Mouse (Mus musculus) left cerebral cortex, postnatal 14 days (tissue): ENCODE measurements around the gene Mc3r. TPM values are rescaled to one million over a fixed set of nuclear protein-coding genes. Genes with fewer than 3 reads are reported as not detected.
A peak's percentile ranks its signal among the peaks of the same experiment; 100 is the strongest.

Experiments used
- DNase-seq, 2 experiments: peaks; one replicate each; pipeline ENCODE4 v3.0.0; 2021 to 2022; ENCODE audit warnings: low spot score in 2 of 2, mixed read lengths in 1 of 2
- intact Hi-C: fragments of 180-260 bp; cut with DNase I; formaldehyde crosslinking; loops from one replicate; pipeline ENCODE4 v1.15.1; 2025
- long read RNA-seq, 2 experiments: library from polyadenylated mRNA; stranded (forward); transcript quantifications; one replicate each; pipeline ENCODE4 v2.0.0; 2021
- total RNA-seq, 2 experiments: library from RNA; stranded (reverse); gene quantifications; 2 replicates each; pipeline ENCODE4 v1.2.3; 2021

Gene Mc3r
- under 1 TPM; 0.13 to 0.44 TPM for total RNA-seq
- long read RNA-seq, experiment 1: 0 reads
- long read RNA-seq, experiment 2: 0 reads

DNA sequence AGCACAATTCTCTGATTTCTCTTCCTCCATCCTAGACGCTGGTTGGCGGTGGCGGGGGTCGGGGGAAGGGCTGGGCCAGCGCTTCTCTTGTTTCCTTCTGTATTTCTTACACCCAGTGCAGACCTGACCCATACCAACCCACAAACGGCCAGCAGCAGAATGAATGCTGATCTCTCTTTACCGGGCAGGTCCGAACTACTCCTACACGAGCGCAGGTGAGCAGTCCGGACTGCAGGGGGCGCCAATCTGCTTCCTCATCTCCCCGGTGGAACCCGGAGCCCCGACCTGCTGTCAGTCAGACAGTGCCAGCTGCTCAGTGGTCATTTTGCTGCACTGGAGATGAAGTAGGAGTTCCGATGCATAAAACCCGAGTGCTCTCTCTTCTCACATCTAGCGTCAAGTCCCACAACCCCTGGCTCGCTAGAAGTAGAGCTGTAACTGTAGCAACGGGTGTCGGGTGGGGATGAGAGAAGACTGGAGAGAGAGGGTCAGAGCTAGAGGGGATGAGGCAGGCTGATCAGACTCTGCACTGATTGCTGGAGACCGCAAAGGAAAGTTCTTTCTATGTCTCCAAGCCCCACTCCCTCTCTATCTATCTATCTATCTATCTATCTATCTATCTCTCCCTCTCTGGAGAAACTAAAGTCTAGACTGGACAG, at the start of gene Mc3r:
TSS of gene Mc3r (plus strand) at position 387 of the 659 bp plus-strand sequence.
- intact Hi-C loops: loop anchor here (1.0 kb wide), 1 partner anchor 81 kb away; no protein-coding TSS in a partner anchor
- DNase-seq: peak; percentile 58 to 75

DNA sequence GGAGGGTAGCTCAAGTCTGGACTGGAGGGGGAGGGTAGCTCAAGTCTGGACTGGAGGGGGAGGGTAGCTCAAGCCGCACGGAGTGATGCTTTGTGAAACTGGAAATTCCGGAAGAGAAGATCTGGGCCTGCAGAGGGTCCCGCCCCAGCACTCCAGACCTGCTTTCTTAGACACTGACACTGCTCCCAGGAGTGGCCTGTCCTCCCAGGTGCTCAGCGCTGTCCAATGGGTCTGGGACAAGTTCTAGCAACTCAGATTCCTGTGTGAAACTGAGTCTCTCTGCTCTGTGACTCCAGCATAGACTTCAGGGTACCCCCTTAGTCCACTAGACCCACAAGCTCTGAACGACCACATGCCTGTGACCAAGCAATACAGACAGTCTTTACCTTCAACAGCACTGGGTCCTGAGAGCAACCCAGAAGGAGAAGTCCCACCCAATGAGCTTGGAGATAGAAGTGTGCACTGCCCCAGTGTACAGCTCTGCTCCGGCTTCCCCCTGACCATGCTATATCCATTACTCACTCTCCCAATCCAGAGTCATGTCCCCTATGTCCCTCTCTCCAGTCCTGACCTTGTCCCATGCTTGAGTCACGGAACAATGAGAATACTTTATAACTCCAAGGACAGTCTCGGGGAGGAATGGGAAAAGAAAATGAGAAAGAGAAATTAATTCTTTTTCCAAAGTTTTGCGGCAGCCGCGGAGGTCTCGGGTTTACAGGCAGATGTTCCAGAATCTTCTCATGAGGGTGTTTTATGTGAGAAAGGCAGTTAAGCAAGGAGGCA, 46.1 kb upstream of the Mc3r start:
- intact Hi-C loops: no loop called here
- DNase-seq: no peak

DNA sequence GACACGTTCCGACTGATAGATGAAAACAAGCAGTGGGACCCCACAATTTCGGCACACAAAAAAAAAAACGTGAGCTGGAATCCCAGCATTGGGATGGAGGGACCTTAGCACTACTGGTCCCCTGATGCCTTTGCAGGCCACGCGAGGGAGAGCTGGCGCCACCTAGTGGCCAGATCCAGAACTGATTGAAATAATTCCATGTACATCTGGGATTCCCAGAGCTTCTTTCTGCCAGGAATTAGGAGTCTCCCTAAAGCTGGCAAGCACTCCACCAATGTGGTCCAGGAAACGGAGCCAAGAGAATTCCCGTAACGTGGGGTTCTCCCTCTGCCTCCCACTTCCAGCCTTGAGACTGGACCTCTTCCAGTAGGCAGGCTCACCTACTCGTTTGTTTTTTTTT, 41.3 kb upstream of the Mc3r start:
- DNase-seq: peak; percentile 96
- intact Hi-C loops: loop anchor here (5.0 kb wide), 2 partner anchors 165 to 715 kb away; partner anchors contain the start of gene Cbln4

DNA sequence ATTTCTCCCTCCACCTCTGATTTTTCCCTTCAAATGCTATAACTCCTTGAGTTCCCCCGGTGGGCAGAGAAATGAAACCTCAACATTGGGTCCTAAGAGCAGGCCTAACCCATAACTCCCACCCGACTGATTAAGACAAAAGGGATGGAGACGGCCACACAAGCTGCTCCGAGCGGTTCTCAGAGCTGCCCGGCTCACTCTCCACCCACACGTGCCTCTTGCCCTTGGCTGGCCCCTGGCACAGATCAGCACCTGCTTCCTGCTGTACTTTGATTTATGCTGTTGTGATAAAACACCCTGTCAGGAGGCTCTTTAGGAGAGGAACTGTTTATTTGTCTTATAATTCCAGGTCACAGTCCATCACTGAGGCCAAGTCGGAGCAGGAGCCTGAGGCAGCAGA, 34.8 kb upstream of the Mc3r start:
- intact Hi-C loops: no loop called here
- DNase-seq: no peak

DNA sequence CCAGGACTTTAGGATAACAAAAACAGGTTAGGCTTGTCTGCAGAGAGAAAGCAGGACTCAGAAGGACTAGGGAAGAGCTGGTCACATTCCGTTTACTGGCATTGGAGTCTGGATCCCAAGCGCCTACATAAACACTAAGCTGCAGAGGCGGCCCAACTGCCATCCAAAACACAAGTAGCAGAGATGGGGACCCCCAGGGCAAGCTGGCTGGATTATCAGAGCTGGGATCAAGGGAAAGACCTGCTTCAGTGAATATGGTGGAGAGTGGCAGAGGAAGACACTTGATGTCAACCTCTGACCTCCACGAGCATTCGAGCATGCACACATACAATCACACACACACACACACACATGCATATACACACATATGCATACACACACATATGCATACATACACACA, 34.0 kb upstream of the Mc3r start:
- intact Hi-C loops: no loop called here
- no peak for DNase-seq

DNA sequence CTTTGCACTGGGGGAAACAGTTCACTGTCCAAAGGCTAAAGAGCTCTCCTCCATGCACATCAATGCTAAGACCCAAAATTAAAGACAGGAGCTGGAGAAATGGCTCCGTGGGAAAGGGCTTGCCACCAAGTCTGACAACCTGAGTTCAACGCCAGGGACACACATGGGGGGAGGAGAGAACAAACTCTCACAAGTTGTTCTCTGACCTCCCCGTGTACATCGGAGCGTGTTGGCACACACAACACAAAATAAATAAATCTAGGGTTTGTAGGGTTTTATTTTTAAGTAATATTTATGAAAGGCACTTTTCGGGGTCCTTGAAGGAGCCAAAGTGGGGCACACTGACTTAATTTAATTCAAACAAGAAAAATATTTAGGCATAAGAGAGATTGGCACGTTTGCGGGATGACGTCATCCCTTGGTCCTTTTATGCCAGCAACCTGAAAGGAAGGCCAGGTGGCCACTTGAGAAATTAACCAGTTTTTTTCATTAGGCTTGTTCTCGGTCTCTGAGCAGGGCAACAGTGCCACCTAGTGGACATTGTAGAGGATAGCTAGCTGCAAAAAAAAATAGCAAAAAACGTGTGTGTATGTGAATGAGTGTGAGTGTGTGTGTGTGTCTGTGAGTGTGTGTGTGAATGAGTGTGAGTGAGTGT, 32.7 kb upstream of the Mc3r start:
- intact Hi-C loops: loop anchor here (1.0 to 5.0 kb wide), 3 partner anchors 1303 to 1693 kb away; no protein-coding TSS in a partner anchor

DNA sequence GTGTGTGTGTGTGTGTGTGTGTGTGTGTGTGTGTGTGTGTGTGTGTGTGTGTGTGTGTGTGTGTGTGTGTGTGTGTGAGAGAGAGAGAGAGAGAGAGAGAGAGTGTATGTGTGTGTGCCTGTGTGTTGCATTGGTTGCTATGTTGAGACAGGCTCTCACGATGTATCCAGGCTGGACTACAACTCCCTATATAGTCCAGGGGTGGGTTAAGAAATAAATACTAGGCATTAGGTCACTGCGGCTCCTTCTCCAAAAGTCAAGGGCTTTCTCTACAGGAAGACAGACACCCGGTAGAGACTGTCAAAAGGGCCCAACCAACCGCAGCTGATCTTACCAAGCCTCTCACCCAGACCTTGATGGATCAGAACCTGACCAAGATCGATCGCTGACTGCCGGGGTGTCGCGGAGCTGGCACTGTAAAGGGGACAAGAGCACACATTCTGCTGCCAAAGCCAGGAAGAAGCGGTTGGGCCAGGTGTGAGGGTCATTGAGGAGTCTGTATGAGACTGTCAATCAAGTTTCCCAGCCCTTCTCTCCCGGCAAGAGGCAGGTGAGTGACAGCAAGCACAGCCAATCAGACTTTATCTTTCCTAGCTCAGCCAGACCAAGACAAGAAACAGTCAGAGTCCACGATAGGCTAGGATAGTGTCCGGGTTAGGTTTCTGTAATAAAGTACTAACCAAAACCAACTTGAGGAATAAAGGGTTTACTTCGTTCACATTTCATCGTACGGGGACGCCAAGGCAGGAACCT, 32.0 kb upstream of the Mc3r start:
- intact Hi-C loops: loop anchor here (1.0 to 5.0 kb wide), 3 partner anchors 1304 to 1694 kb away; no protein-coding TSS in a partner anchor
- DNase-seq: no peak

More for the DNA sequence above, 32.7 kb upstream of the Mc3r start:
- DNase-seq: peak; percentile 54 to 62

DNA sequence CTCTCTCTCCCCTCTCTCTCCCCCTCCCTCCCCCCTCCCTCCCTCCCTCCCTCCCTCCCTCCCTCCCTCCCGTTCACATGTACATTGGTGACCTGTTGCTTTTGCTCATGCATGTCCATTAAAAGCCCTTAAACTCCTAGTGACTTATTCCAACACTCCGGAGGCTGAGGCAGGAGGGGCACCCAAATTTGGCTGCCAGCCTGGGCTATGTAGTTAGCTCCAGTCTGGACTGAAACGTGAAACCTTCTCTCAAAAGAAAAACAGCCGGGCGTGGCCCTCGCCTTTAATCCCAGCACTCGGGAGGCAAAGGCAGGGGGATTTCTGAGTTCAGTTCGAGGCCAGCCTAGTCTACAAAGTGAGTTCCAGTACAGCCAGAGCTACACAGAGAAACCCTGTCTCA, 30.4 kb upstream of the Mc3r start:
- intact Hi-C loops: loop anchor here (2.0 to 5.0 kb wide), 2 partner anchors 1305 to 1696 kb away; no protein-coding TSS in a partner anchor
- DNase-seq: no peak

DNA sequence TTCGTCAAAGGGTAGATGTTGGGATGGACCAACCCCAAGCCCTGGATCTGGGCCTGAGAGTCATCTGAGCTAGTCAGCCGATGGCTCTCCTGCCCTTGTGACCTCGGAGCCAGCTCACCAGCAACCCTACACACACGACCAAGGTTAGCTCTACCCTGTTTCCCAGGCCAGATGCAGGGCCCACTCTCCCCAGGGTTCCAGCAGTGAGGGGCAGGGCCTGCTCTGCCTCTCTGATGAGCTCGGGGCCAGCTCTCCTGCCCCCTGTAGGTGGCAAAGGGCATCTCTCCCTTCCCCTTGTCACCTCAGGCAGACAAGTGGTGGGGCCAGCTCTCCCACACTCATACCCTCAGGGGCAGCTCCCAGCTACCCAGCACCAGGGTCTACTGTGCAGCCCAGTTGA, 29.1 kb upstream of the Mc3r start:
- intact Hi-C loops: loop anchor here (5.0 kb wide), 1 partner anchor 1697 kb away; no protein-coding TSS in a partner anchor
- DNase-seq: no peak

DNA sequence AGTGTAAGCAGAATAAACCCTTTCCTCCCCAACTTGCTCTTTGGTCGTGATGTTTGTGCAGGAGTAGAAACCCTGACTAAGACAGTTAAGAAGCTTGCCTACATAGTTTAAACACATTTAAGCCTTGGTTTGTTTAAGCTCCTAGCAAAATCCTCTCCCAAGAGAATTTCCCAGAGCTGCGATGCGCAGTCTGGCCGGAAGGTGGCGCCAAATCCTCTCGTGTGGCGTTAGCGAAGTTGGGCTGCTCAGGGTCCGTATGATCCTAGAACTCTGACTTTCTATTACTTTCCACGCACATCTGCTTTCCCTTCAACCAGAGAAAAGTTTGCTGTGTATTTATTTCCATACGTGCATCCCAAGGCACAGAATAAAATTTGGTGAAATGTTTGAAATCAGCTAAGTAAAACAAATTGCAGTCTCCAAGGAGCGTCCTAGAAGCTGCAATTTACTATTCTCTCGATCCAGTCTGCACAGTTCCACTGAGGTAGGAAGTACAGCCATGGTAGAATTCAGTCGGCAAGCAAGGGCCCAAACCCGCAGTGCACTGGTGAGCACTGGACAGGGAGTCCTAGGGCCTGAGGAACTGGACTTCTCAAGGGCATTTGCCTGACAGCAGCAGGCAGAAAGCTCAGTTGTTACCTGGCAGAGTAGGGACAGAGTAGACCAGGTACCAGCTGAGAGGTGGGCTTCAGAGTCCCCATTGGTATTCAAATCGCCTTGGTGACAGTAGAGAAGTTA, 26.5 kb upstream of the Mc3r start:
- intact Hi-C loops: loop anchor here (5.0 to 10.0 kb wide), 2 partner anchors 213 to 280 kb away; no protein-coding TSS in a partner anchor
- DNase-seq: peak; percentile 73 to 81

DNA sequence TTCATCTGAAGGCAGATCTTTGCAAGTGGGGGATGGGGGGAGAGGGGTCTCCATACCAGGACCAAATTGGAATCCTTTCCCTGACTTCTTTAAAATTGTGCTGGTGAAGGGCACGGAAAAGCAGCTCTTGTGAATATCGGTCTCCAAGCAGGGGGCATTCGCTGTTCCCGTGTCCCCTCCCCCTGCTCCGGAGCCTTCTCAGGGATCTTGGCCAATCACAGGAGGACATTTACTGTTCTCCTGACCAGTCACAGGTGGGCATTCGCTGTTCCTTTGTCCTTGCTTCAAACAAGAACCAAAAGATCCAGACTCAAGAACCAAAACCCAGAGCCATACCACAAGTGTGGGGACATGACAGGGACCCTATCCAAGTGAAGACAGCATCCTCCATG, 25.9 kb upstream of the Mc3r start:
- intact Hi-C loops: loop anchor here (5.0 to 10.0 kb wide), 2 partner anchors 212 to 280 kb away; no protein-coding TSS in a partner anchor

DNA sequence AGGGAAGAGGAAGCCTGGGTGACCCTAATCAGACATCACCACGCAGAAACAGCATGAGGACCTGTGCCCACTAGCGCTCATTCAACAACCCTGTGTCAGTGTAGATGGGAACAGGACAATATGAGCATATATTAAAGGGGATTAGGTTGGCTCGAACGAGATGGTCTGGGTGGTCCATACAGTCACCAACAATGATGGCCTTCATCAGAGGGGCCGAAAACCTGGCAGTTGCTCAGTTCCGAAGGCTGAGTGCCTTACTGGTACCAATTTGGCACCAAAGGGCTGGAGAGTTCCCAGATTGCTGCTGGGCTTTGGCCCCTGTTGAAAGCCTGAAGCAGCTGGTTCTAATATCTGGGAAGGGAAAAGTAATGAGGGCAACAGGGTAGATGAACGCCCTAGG, 25.4 kb upstream of the Mc3r start:
- intact Hi-C loops: loop anchor here (5.0 to 10.0 kb wide), 2 partner anchors 212 to 279 kb away; no protein-coding TSS in a partner anchor

More for the DNA sequence above, 25.9 kb upstream of the Mc3r start:
- DNase-seq: peak in 1 of 2 experiments; percentile 52

DNA sequence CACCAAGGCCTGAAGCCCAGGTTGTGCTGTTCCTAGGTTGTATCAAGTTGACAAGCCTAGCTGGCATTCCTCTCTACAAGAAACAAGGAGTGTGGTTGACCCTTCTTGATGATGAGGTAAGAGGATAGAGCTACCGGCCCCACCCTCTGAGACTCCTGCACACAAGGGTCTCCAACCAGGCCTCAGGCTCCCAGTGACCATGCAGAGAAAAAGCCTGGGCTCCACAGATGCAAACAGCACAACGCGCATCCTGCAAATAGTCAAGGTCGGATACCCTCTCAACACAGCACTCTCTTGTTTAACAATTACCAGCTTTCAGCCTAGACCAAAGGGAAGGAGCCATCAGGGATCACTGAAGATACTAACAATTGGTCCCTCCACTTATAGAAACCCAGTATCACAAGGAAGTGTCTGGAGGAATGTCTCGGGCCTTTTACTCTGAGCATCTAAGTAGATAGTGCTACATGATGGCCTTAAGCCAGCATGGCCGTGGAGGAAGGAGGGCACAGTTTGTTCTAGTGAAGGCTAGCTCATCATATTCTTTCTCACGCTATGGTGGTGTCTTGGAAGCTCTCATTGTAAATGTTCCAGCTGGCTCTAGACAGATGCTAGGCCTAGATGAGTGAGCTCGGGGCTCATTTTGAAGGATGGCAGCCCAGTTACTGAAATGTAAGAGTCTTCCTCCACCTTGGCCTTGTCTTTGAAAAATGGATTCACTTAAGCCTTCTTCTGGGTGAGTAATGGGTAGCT, 24.7 kb upstream of the Mc3r start:
- no peak for DNase-seq
- intact Hi-C loops: loop anchor here (5.0 to 10.0 kb wide), 2 partner anchors 211 to 279 kb away; no protein-coding TSS in a partner anchor

More for the DNA sequence above, 25.4 kb upstream of the Mc3r start:
- DNase-seq: peak; percentile 34 to 48

DNA sequence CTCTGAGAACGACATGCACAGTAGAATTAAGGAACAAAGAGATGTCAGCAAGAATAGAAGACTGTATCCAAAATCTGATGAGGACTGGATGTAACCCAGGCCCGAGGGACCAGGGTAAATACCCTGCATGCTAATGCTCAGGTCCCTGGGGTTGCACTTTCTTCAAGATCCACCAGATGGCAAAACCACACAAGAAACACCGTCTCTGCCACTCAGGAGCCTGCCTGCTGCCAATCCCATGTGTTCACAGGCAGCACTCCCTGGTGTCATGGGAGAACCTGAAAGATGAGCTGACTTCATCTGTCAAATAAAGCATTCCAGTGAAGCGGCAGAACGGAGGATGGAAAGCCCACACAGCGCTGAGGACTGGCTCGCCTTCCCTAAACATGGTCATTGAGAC, 21.3 kb upstream of the Mc3r start:
- DNase-seq: peak; percentile 77 to 83
- intact Hi-C loops: loop anchor here (1.0 to 10.0 kb wide), 2 partner anchors 102 to 208 kb away; no protein-coding TSS in a partner anchor

DNA sequence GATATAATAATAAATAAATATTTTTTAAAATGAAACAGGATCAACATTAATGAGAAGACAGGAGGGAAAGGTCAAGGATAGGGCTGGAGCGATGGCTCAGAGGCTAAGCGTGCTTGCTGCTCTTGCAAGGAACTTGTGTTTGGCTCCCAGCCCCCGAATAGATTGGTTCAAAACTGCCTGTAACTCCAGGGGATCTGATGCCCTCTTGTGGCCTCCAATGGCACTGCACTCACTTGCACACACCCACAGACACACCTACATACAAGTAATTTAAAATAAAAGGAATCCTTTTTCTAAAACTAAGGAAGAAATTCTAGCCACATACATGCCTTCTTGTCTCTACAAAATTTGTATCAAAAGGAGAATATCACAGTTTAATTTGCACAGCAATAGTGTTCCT, 20.5 kb upstream of the Mc3r start:
- DNase-seq: no peak
- intact Hi-C loops: loop anchor here (1.0 to 10.0 kb wide), 2 partner anchors 101 to 207 kb away; no protein-coding TSS in a partner anchor

DNA sequence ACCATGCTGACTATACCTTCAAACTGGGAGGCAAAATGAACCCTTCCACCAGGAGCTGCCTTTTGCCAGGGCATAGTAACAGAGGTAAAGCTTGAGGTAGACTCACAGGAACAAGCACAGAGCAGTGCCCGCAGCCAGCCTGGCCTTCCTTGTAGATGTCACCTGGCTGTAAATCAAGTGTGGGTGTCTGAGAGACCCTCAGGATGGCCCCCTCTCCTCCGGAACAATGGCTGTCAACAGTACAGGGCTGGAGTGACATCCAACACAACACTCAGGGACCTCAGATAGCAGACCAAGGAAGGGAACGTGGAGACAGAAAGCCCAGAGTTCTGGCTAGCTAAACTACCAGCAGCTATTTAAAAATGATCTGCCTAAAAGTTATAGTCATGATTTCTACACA, 19.1 kb upstream of the Mc3r start:
- intact Hi-C loops: loop anchor here (10.0 kb wide), 1 partner anchor 206 kb away; no protein-coding TSS in a partner anchor
- no peak for DNase-seq

DNA sequence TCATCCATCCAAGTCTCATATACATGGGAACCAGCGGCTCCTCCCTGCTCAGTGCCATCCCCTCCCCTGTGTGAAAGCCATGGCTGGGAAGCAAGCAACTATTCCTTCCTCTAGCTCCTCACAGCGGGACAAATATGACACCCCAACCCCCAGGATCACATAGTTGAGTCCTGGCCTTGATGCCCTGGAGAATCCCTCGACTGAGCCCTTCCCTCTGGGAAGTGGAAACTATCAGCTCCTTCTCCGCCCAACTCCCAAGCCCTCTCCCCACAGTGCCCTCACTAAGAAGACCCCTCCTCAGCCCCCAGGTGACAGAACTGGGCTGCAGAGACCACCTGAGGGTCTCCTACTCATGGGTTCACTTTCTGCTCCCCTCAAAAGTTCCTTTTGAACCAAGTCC, 18.2 kb upstream of the Mc3r start:
- intact Hi-C loops: no loop called here
- DNase-seq: no peak
